Mouse (Mus musculus) myocyte (in vitro differentiated cells): ENCODE measurements at regions not wholly inside any gene's neighbourhood (a gene's known extent, or its start where the extent isn't known, plus 50 kb on each side); places are given as distances from the start of the nearest gene placed in this dataset.

Experiments used
- CEBPB ChIP-seq: IDR thresholded peaks from 2 replicates; pipeline ENCODE4 v1.6.1; 2011; ENCODE audit warnings: mild to moderate bottlenecking, moderate library complexity; ENCODE audit not compliant: poor library complexity, insufficient read depth, severe bottlenecking
- E2F4 ChIP-seq: IDR thresholded peaks from one replicate; pipeline ENCODE4 v1.6.1; 2011; ENCODE audit warnings: mild to moderate bottlenecking, control low read depth, moderate library complexity; ENCODE audit not compliant: insufficient read depth
- MAX ChIP-seq: IDR thresholded peaks from one replicate; pipeline ENCODE4 v1.6.1; 2011; ENCODE audit warnings: low read depth, mild to moderate bottlenecking, control low read depth
- MYOD1 ChIP-seq, 3 experiments: IDR thresholded peaks; one replicate each; pipeline ENCODE4 v1.6.1; 2011; ENCODE audit warnings: control low read depth in 2 of 3, low read depth in 2 of 3, mild to moderate bottlenecking in 2 of 3, moderate library complexity in 1 of 3; ENCODE audit not compliant: insufficient read length in 2 of 3, control insufficient read depth in 1 of 3
- MYOG ChIP-seq, 3 experiments: IDR thresholded peaks; one replicate each; pipeline ENCODE4 v1.6.1; 2011; ENCODE audit warnings: control low read depth in 2 of 3, low read depth in 2 of 3, mild to moderate bottlenecking in 2 of 3; ENCODE audit not compliant: insufficient read length in 2 of 3, control insufficient read depth in 1 of 3, insufficient read depth in 1 of 3
- POLR2A ChIP-seq: IDR thresholded peaks from one replicate; pipeline ENCODE4 v1.6.1; 2011; ENCODE audit warnings: low read depth, mild to moderate bottlenecking, control low read depth, moderate library complexity; ENCODE audit not compliant: insufficient read length
- POLR2AphosphoS2 ChIP-seq: IDR thresholded peaks from one replicate; pipeline ENCODE4 v1.6.1; 2011; ENCODE audit warnings: low read depth, control low read depth; ENCODE audit not compliant: insufficient read length
- REST ChIP-seq: IDR thresholded peaks from one replicate; pipeline ENCODE4 v1.6.1; 2011; ENCODE audit warnings: mild to moderate bottlenecking, control low read depth, moderate library complexity; ENCODE audit not compliant: insufficient read depth, insufficient read length
- SRF ChIP-seq: IDR thresholded peaks from one replicate; pipeline ENCODE4 v1.6.1; 2011; ENCODE audit warnings: low read depth; ENCODE audit not compliant: control insufficient read depth, insufficient read length
- TCF12 ChIP-seq: IDR thresholded peaks from one replicate; pipeline ENCODE4 v1.6.1; 2011; ENCODE audit warnings: mild to moderate bottlenecking, control low read depth; ENCODE audit not compliant: poor library complexity, insufficient read depth, severe bottlenecking
- USF1 ChIP-seq: IDR thresholded peaks from one replicate; pipeline ENCODE4 v1.6.1; 2011; ENCODE audit warnings: low read depth, mild to moderate bottlenecking, control low read depth, moderate library complexity

GRCm38 (mm10) chr3:52924631-52925030 is 92.4 kb downstream of the Cog6 start:
- TF ChIP-seq USF1 (no peak), TCF12 (no peak), POLR2A (no peak), POLR2AphosphoS2 (no peak), MYOG (IDR thresholded peaks at IDR 0.05; ENCODE audit: control insufficient read depth in 1 of 3, insufficient read depth in 1 of 3, insufficient read length in 2 of 3, low read depth in 2 of 3) (no peak), MYOD1 (IDR thresholded peaks at IDR 0.05; ENCODE audit: control insufficient read depth in 1 of 3, insufficient read length in 2 of 3, low read depth in 2 of 3) (no peak), SRF (no peak), MAX (no peak), E2F4 (no peak), CEBPB (no peak), REST (no peak)
